Mouse (Mus musculus): ENCODE data around the gene Ube2v1. TPM values are rescaled to one million over a fixed set of nuclear protein-coding genes. Genes with fewer than 3 reads are reported as not detected.
A peak's percentile ranks its signal among the peaks of the same experiment; 100 is the strongest.
"Not testable (repeated sequence)": the region's sequence is repeated elsewhere in the genome, so short reads cannot be mapped to it uniquely, and the experiment has no call there.

Ube2v1 gene
- polyA plus RNA-seq, 1 experiment from 2014 or later = 234 TPM

DNA sequence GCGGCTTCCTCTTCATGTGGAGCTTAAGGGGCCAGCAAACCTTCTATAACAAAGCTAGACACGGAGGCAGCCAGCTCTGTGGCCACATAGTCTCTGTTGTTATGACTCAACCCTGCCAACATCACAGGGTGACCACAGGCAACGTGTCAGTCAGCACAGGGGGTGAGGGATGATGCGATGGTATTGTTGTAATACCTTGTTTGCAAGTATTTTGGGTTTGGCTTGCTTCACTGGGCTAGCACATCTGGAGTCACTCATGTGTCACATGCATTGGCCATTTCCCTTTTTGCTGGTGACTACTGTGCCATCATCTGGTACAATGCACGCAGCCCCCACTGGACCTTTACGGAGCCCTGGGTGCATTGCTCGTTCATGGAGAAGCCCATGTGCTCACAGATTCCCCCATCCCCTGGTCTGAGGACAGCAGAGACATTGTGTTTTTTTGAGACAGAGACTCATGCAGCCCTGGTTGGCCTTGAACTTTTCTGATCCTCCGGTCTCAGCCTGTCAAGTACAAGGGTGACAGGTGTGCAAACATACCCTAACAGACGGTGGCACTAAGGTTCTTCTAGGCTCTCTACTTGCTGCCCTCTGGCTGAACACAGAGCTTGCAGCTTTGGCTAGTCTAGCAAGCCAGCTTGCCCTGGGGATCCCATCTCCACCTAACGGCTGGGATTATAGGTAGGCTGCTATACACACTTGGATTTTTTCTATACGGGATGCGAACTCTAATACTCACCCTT lies 17.6 kb upstream of the Ube2v1 start:
- H3K36me3 ChIP-seq (ENCODE audit: control insufficient read depth, insufficient read depth, low read length) = peaks cover 13% of the 10 kb centered on the region
- 81% methylated on average over 12 of the region's 12 CpGs for WGBS
- no peak for ATAC-seq (ENCODE audit: low FRiP score, low TSS enrichment)
- no peak for DNase-seq (ENCODE audit: low spot score)
- TF ChIP-seq EP300 (optimal IDR thresholded peaks at IDR 0.05) = no peak
- TF ChIP-seq CTCF (IDR thresholded peaks at IDR 0.05; ENCODE audit: low read depth) = no peak
- H3K9ac ChIP-seq (ENCODE audit: low read length) = no peak overlapping the region
- no peaks in the 10 kb centered on the region for H3K4me1 ChIP-seq (replicated peaks; ENCODE audit: control insufficient read depth, insufficient read depth)
- no peak overlapping the region for H3K4me2 ChIP-seq (replicated peaks; ENCODE audit: low read depth)
- no peaks in the 10 kb centered on the region for H3K27me3 ChIP-seq (ENCODE audit: control insufficient read depth, insufficient read depth, low read length)
- H3K27ac ChIP-seq (replicated peaks) = no peak overlapping the region
- H3K4me3 ChIP-seq (ENCODE audit: low read depth, low read length) = no peak overlapping the region
- no peaks in the 10 kb centered on the region for H3K9me3 ChIP-seq (ENCODE audit: control insufficient read depth, low read length)

DNA sequence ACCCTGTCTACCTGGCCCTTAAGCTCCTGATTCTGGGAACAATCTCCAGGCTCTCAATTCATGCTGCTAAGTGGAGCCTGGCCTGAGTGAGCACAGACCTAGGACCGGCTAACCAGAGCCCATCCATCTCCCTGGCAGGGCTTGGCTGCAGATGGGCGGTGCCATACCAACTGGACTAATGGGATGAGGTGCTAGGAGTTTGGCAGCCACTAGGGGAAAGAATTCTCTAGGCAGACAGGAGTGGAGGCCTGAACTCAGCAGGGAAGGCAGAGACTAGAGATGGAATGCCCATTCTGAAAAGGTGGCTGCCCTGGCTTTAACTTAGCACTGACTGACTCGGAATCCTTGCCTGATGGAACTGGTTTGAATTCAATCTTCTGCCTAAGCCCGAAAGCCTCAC lies 14.5 kb upstream of the Ube2v1 start:
- Histone ChIP-seq H3K4me1 (replicated peaks; ENCODE audit: control insufficient read depth, insufficient read depth) (no peaks in the 10 kb centered on the region), H3K9ac (ENCODE audit: low read length) (no peak overlapping the region), H3K4me3 (ENCODE audit: low read depth, low read length) (no peak overlapping the region), H3K4me2 (replicated peaks; ENCODE audit: low read depth) (no peak overlapping the region), H3K9me3 (ENCODE audit: control insufficient read depth, low read length) (no peaks in the 10 kb centered on the region), H3K27me3 (ENCODE audit: control insufficient read depth, insufficient read depth, low read length) (no peaks in the 10 kb centered on the region), H3K27ac (replicated peaks) (no peak overlapping the region), H3K36me3 (ENCODE audit: control insufficient read depth, insufficient read depth, low read length) (peaks cover 7% of the 10 kb centered on the region; the same call in 1 of the 2 replicates)
- DNase-seq (ENCODE audit: low spot score) (no peak), ATAC-seq (ENCODE audit: low FRiP score, low TSS enrichment) (peak; percentile 49; the same call in 1 of the 2 replicates)
- WGBS = 62% methylated on average over 4 of the region's 4 CpGs
- TF ChIP-seq EP300 (optimal IDR thresholded peaks at IDR 0.05) = no peak
- TF ChIP-seq CTCF (IDR thresholded peaks at IDR 0.05; ENCODE audit: low read depth) = peak; percentile 65

GRCm38 (mm10) chr2:167643356-167644052 lies 11.6 kb upstream of the Ube2v1 start:
- ATAC-seq (ENCODE audit: low FRiP score, low TSS enrichment); H3K27me3 ChIP-seq (ENCODE audit: control insufficient read depth, insufficient read depth, low read length); H3K4me1 ChIP-seq (replicated peaks; ENCODE audit: control insufficient read depth, insufficient read depth); H3K4me2 ChIP-seq (replicated peaks; ENCODE audit: low read depth); H3K9ac ChIP-seq (ENCODE audit: low read length); H3K27ac ChIP-seq (replicated peaks); DNase-seq (ENCODE audit: low spot score); H3K36me3 ChIP-seq (ENCODE audit: control insufficient read depth, insufficient read depth, low read length); H3K4me3 ChIP-seq (ENCODE audit: low read depth, low read length); H3K9me3 ChIP-seq (ENCODE audit: control insufficient read depth, low read length): not testable (repeated sequence)
- 80% methylated on average over 13 of the region's 13 CpGs for WGBS

- Histone ChIP-seq H3K36me3 (ENCODE audit: control insufficient read depth, insufficient read depth, low read length) (peaks cover 3% of the 10 kb centered on the region; the same call in 1 of the 2 replicates), H3K4me2 (replicated peaks; ENCODE audit: low read depth) (no peak overlapping the region), H3K4me1 (replicated peaks; ENCODE audit: control insufficient read depth, insufficient read depth) (no peaks in the 10 kb centered on the region), H3K4me3 (ENCODE audit: low read depth, low read length) (no peak overlapping the region), H3K27me3 (ENCODE audit: control insufficient read depth, insufficient read depth, low read length) (no peaks in the 10 kb centered on the region), H3K27ac (replicated peaks) (no peak overlapping the region), H3K9ac (ENCODE audit: low read length) (no peak overlapping the region), H3K9me3 (ENCODE audit: control insufficient read depth, low read length) (no peaks in the 10 kb centered on the region)
- WGBS = 76% methylated on average over 6 of the region's 6 CpGs
- no peak for ATAC-seq (ENCODE audit: low FRiP score, low TSS enrichment)
- TF ChIP-seq CTCF (IDR thresholded peaks at IDR 0.05; ENCODE audit: low read depth) (no peak), EP300 (optimal IDR thresholded peaks at IDR 0.05) (no peak)
- no peak for DNase-seq (ENCODE audit: low spot score)
Observed at GRCm38 (mm10) chr2:167642164-167642563, 10.3 kb upstream of the Ube2v1 start.

DNA sequence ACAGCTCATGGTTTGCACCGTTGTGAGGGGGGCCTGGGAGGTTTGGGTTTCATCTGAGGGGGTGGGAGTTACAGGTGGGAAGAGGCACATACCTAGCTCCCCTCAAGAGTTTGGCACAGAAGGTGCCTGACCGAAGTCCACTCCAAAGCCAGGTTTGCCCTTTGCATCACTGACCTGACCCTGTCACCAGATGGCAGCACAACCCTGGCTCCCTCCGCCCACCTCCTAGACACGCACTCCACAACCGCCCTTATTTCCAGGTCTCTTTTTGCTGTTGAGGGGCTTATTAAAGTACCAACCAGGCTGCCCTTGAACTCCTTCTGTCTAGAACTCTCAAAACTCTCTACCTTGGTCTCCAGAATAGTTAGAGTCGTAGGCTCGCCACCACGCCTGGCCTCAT lies 9.4 kb upstream of the Ube2v1 start:
- DNase-seq (ENCODE audit: low spot score) = peak; percentile 75
- WGBS = 41% methylated on average over 8 of the region's 8 CpGs
- TF ChIP-seq CTCF (IDR thresholded peaks at IDR 0.05; ENCODE audit: low read depth) (peak; percentile 80), EP300 (optimal IDR thresholded peaks at IDR 0.05) (no peak)

DNA sequence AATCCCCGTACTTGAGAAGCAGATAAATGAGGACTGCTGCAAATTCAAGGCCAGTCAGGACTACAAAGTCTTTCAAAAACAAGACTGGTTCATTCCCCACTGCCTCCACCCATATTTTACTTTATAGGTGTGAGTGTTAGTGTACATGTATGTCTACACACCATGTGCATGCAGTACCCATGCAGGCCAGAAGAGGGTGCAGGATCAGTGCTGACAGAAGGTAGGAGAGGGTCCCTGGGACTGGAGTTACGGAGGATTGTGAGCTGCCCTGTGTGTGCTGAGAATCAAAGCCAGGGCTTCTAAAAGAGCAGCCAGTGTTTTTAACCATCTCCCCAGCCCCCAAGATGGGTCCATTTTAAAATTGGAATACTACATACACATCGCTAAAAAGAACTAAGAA lies 8.4 kb upstream of the Ube2v1 start:
- no peak for ATAC-seq (ENCODE audit: low FRiP score, low TSS enrichment)

More for the DNA sequence above, 9.4 kb upstream of the Ube2v1 start:
- no peaks in the 10 kb centered on the region for H3K27me3 ChIP-seq (ENCODE audit: control insufficient read depth, insufficient read depth, low read length)
- H3K4me3 ChIP-seq (ENCODE audit: low read depth, low read length) = no peak overlapping the region
- ATAC-seq (ENCODE audit: low FRiP score, low TSS enrichment) = peak; percentile 40
- H3K36me3 ChIP-seq (ENCODE audit: control insufficient read depth, insufficient read depth, low read length) = peaks cover 3% of the 10 kb centered on the region; the same call in 1 of the 2 replicates
- no peaks in the 10 kb centered on the region for H3K4me1 ChIP-seq (replicated peaks; ENCODE audit: control insufficient read depth, insufficient read depth)
- no peaks in the 10 kb centered on the region for H3K9me3 ChIP-seq (ENCODE audit: control insufficient read depth, low read length)
- no peak overlapping the region for H3K9ac ChIP-seq (ENCODE audit: low read length)
- H3K4me2 ChIP-seq (replicated peaks; ENCODE audit: low read depth) = no peak overlapping the region
- no peak overlapping the region for H3K27ac ChIP-seq (replicated peaks)

More for the DNA sequence above, 8.4 kb upstream of the Ube2v1 start:
- no peaks in the 10 kb centered on the region for H3K9me3 ChIP-seq (ENCODE audit: control insufficient read depth, low read length)
- TF ChIP-seq EP300 (optimal IDR thresholded peaks at IDR 0.05) = no peak
- TF ChIP-seq CTCF (IDR thresholded peaks at IDR 0.05; ENCODE audit: low read depth) = peak; percentile 75
- H3K4me3 ChIP-seq (ENCODE audit: low read depth, low read length) = no peak overlapping the region
- H3K9ac ChIP-seq (ENCODE audit: low read length) = no peak overlapping the region
- no peak overlapping the region for H3K27ac ChIP-seq (replicated peaks)
- peak; percentile 57 for DNase-seq (ENCODE audit: low spot score)
- no peaks in the 10 kb centered on the region for H3K27me3 ChIP-seq (ENCODE audit: control insufficient read depth, insufficient read depth, low read length)
- peaks cover 1% of the 10 kb centered on the region; the same call in 1 of the 2 replicates for H3K36me3 ChIP-seq (ENCODE audit: control insufficient read depth, insufficient read depth, low read length)
- no peak overlapping the region for H3K4me2 ChIP-seq (replicated peaks; ENCODE audit: low read depth)
- H3K4me1 ChIP-seq (replicated peaks; ENCODE audit: control insufficient read depth, insufficient read depth) = no peaks in the 10 kb centered on the region
- 85% methylated on average over 3 of the region's 3 CpGs for WGBS

All from stomach, postnatal 0 days (tissue).